Mouse (Mus musculus) liver, embryonic 11.5 days (tissue): ENCODE data around the gene Ube4b. TPM values are rescaled to one million over a fixed set of nuclear protein-coding genes. Genes with fewer than 3 reads are reported as not detected.
"Not testable (repeated sequence)": the region's sequence is repeated elsewhere in the genome, so short reads cannot be mapped to it uniquely, and the experiment has no call there.

Source experiments
- ATAC-seq: fragments of 200-750 bp; cut with Nextera tagmentation; replicated peaks from 2 replicates; pipeline ENCODE4 v1.8.0; 2017; ENCODE audit warnings: moderate number of reproducible peaks, mild to moderate bottlenecking, moderate TSS enrichment, moderate library complexity; ENCODE audit not compliant: low FRiP score
- DNase-seq: peaks from one replicate; pipeline ENCODE4 v3.0.0-alpha.2; 2017; ENCODE audit warnings: low spot score
- H3K27ac ChIP-seq: fragments of 300-500 bp; sonication (generic); 2 replicates; pipeline ENCODE4 v1.5.1; 2014; ENCODE audit warnings: mild to moderate bottlenecking, low read depth, low read length, control low read depth
- H3K27me3 ChIP-seq: fragments of 300-500 bp; sonication (generic); replicated peaks from 2 replicates; pipeline ENCODE4 v1.6.1; 2014; ENCODE audit warnings: low read length, mixed read lengths; ENCODE audit not compliant: control insufficient read depth, insufficient read depth
- H3K36me3 ChIP-seq: fragments of 300-500 bp; sonication (generic); 2 replicates; pipeline ENCODE4 v1.6.1; 2014; ENCODE audit warnings: mild to moderate bottlenecking, low read length, moderate library complexity, mixed read lengths; ENCODE audit not compliant: control insufficient read depth, insufficient read depth
- H3K4me1 ChIP-seq: fragments of 300-500 bp; sonication (generic); replicated peaks from 2 replicates; pipeline ENCODE4 v1.6.1; 2014; ENCODE audit warnings: low read length, mixed read lengths; ENCODE audit not compliant: control insufficient read depth, insufficient read depth
- H3K4me2 ChIP-seq: fragments of 300-500 bp; sonication (generic); 2 replicates; pipeline ENCODE4 v1.6.1; 2014; ENCODE audit warnings: mild to moderate bottlenecking, control low read depth, moderate library complexity
- H3K4me3 ChIP-seq: fragments of 300-500 bp; sonication (generic); 2 replicates; pipeline ENCODE4 v1.5.1; 2014; ENCODE audit warnings: low read depth, low read length, control low read depth
- H3K9ac ChIP-seq: fragments of 300-500 bp; sonication (generic); 2 replicates; pipeline ENCODE4 v1.6.1; 2014; ENCODE audit warnings: low read depth, low read length, control low read depth
- H3K9me3 ChIP-seq: fragments of 300-500 bp; sonication (generic); 2 replicates; pipeline ENCODE4 v1.6.1; 2016; ENCODE audit warnings: low read length, inconsistent platforms, mixed read lengths; ENCODE audit not compliant: control insufficient read depth
- WGBS: fragments of 180-500 bp; shearing (Covaris S2); extraction: QIAGEN DNeasy Blood & Tissue Kit; methylation state at CpG from one replicate; pipeline ENCODE4 v1.1.7; 2014; 5-methylcytosine and 5-hydroxymethylcytosine counted together
- polyA plus RNA-seq: library from polyadenylated mRNA; unstranded; fragments of >200 nt; fragmentation: Nextera tagmentation; extraction: Ambion mirVana; gene quantifications from 2 replicates; pipeline ENCODE4 v1.2.1, GENCODE M21; 2014

The Ube4b gene
- polyA plus RNA-seq, result 35.0 and 37.4 TPM in 2 replicates

- Histone ChIP-seq H3K4me3 (peak within 1 kb of the TSS; percentile 98), H3K4me2 (peak within 1 kb of the TSS; percentile 82), H3K4me1 (peaks cover 12% of the 10 kb centered on the region), H3K27ac (peak within 1 kb of the TSS; percentile 97), H3K9ac (peak within 1 kb of the TSS; percentile 96), H3K9me3 (no peaks in the 10 kb centered on the region), H3K36me3 (no peaks in the 10 kb centered on the region; the same call in 1 of the 2 replicates), H3K27me3 (no peaks in the 10 kb centered on the region)
- WGBS, result under 1% methylated on average over 48 of the region's 50 CpGs
- ATAC-seq, result peak; percentile 90
- peak; percentile 99 for DNase-seq
Measured at GRCm38 (mm10) chr4:149426325-149427199, at the start of gene Ube4b. Ube4b (minus strand) TSS chr4:149426749.

- H3K9ac ChIP-seq, result no peak overlapping the region
- H3K27ac ChIP-seq, result no peak overlapping the region
- no peaks in the 10 kb centered on the region for H3K4me1 ChIP-seq
- ATAC-seq (no peak), DNase-seq (no peak)
- 76% methylated on average over 7 of the region's 7 CpGs for whole genome bisulfite sequencing
- no peak overlapping the region for H3K4me2 ChIP-seq
- no peaks in the 10 kb centered on the region for H3K9me3 ChIP-seq
- H3K4me3 ChIP-seq, result no peak overlapping the region
- H3K27me3 ChIP-seq, result no peaks in the 10 kb centered on the region
- 0 out of 2 replicates have a peak, but pooled peaks cover 6% of the 10 kb centered on the region for H3K36me3 ChIP-seq
Measured at GRCm38 (mm10) chr4:149475096-149475495, 48.5 kb upstream of the Ube4b start.

GRCm38 (mm10) chr4:149469557-149469956, 43.0 kb upstream of the Ube4b start:
- WGBS, result 84% methylated on average over 3 of the region's 3 CpGs

GRCm38 (mm10) chr4:149463435-149463950, 36.9 kb upstream of the Ube4b start:
- Histone ChIP-seq H3K4me2 (no peak overlapping the region), H3K4me1 (no peaks in the 10 kb centered on the region), H3K36me3 (no peaks in the 10 kb centered on the region), H3K9ac (no peak overlapping the region), H3K9me3 (no peaks in the 10 kb centered on the region), H3K4me3 (no peak overlapping the region), H3K27ac (no peak overlapping the region), H3K27me3 (no peaks in the 10 kb centered on the region)
- 56% methylated on average over 6 of the region's 6 CpGs for WGBS
- ATAC-seq (no peak), DNase-seq (no peak)

More at GRCm38 (mm10) chr4:149469557-149469956, 43.0 kb upstream of the Ube4b start:
- Histone ChIP-seq H3K27ac (no peak overlapping the region), H3K36me3 (0 out of 2 replicates have a peak, but pooled peaks cover 8% of the 10 kb centered on the region), H3K4me1 (no peaks in the 10 kb centered on the region), H3K4me3 (no peak overlapping the region), H3K9me3 (no peaks in the 10 kb centered on the region), H3K4me2 (no peak overlapping the region), H3K9ac (no peak overlapping the region), H3K27me3 (no peaks in the 10 kb centered on the region)
- DNase-seq (no peak), ATAC-seq (no peak)

GRCm38 (mm10) chr4:149462305-149462971, 35.9 kb upstream of the Ube4b start:
- Histone ChIP-seq H3K36me3 (no peaks in the 10 kb centered on the region), H3K27ac (no peak overlapping the region), H3K9ac (no peak overlapping the region), H3K4me3 (no peak overlapping the region), H3K4me1 (no peaks in the 10 kb centered on the region), H3K4me2 (no peak overlapping the region), H3K9me3 (no peaks in the 10 kb centered on the region), H3K27me3 (no peaks in the 10 kb centered on the region)
- 58% methylated on average over 6 of the region's 6 CpGs for WGBS
- DNase-seq (no peak), ATAC-seq (no peak)

- Histone ChIP-seq H3K9me3 (no peaks in the 10 kb centered on the region), H3K4me2 (no peak overlapping the region), H3K36me3 (no peaks in the 10 kb centered on the region), H3K4me1 (no peaks in the 10 kb centered on the region), H3K27ac (no peak overlapping the region), H3K4me3 (no peak overlapping the region), H3K27me3 (no peaks in the 10 kb centered on the region), H3K9ac (no peak overlapping the region)
- ATAC-seq, result no peak
- no peak for DNase-seq
- 55% methylated on average over 6 of the region's 7 CpGs for WGBS
Measured at GRCm38 (mm10) chr4:149461579-149462304, 35.2 kb upstream of the Ube4b start.

- DNase-seq, H3K4me2 ChIP-seq, H3K9ac ChIP-seq, H3K9me3 ChIP-seq, H3K4me3 ChIP-seq, ATAC-seq, H3K27me3 ChIP-seq, H3K4me1 ChIP-seq, H3K27ac ChIP-seq, H3K36me3 ChIP-seq: not testable (repeated sequence)
- 83% methylated on average over 2 of the region's 2 CpGs for WGBS
Measured at GRCm38 (mm10) chr4:149460475-149460874, 33.9 kb upstream of the Ube4b start.

GRCm38 (mm10) chr4:149459425-149459824, 32.9 kb upstream of the Ube4b start:
- no peaks in the 10 kb centered on the region for H3K9me3 ChIP-seq
- WGBS, result 74% methylated on average over 1 of the region's 1 CpGs

More at GRCm38 (mm10) chr4:149459425-149459824, 32.9 kb upstream of the Ube4b start:
- H3K9ac ChIP-seq, result no peak overlapping the region
- H3K4me2 ChIP-seq, result no peak overlapping the region
- no peaks in the 10 kb centered on the region for H3K27me3 ChIP-seq
- no peaks in the 10 kb centered on the region for H3K36me3 ChIP-seq
- H3K4me1 ChIP-seq, result no peaks in the 10 kb centered on the region
- DNase-seq (no peak), ATAC-seq (no peak)
- H3K27ac ChIP-seq, result no peak overlapping the region
- no peak overlapping the region for H3K4me3 ChIP-seq
